Mouse (Mus musculus): Measurements from ENCODE around the gene Tmod2.
"Not testable (repeated sequence)": the region's sequence is repeated elsewhere in the genome, so short reads cannot be mapped to it uniquely, and the experiment has no call there.

Tmod2 gene

GRCm38 (mm10) chr9:75551342-75551741 lies 59.8 kb downstream of the Tmod2 start:
- DNase-seq (ENCODE audit: low read depth, low spot score): no peak

DNA sequence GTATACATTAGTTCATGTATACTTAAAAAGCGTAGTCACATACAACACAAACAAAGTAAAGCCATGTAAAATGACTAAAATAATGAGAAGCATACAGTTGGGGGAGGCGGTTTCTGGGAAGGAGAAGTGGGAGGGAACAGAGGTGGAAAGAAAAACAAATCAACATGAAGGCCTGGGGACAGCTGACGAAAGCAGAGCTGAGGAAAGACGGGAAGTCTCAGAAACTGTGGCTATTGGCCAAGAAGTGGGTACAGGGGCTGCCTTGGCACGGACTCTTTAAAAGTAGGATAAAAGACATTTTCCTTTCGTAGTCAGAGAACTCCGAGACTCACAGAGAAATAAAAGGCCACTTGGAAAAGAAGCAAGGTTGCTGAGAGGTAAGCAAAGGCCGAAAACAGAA lies 62.1 kb downstream of the Tmod2 start:
- DNase-seq (ENCODE audit: low read depth, low spot score): no peak

DNA sequence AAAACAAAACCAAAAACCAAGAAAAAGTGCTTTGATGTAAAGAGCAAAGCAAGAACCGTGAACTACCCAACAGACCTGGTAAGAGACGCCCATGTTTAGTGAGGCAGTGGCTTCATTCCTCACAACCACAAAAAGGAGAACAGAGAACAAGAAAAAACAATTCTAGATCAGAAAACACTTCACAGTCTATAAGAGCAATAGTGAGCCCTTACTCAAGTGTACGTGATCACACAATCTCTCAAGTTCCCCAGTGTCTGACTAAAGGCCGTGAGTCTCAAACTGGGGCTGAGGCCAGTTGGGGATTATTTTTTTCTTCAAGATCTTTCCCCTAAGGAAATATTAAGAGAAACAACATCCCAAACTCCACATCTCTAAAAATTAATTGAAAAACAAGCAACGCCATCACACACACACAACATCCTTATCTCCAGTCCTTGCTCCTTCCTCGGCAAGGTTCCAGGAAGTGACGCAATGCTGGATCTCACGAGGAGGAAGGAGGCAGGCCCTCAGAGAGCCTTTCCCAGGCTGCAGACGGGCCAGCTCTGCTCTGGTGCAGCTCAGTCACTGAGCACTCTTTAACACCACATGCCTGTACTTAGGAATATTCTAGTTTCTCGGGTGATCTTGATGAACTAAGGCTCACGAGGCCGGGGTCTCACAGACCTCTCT lies 64.1 kb downstream of the Tmod2 start:
- peak; percentile 71 for DNase-seq (ENCODE audit: low read depth, low spot score)

GRCm38 (mm10) chr9:75545514-75545913 lies 65.6 kb downstream of the Tmod2 start:
- no peak for DNase-seq (ENCODE audit: low read depth, low spot score)

GRCm38 (mm10) chr9:75541497-75541896 lies 69.6 kb downstream of the Tmod2 start:
- DNase-seq (ENCODE audit: low read depth, low spot score): peak; percentile 57

- DNase-seq (ENCODE audit: low read depth, low spot score): no peak
These were observed 74.7 kb downstream of the Tmod2 start for GRCm38 (mm10) chr9:75536422-75536821.

DNA sequence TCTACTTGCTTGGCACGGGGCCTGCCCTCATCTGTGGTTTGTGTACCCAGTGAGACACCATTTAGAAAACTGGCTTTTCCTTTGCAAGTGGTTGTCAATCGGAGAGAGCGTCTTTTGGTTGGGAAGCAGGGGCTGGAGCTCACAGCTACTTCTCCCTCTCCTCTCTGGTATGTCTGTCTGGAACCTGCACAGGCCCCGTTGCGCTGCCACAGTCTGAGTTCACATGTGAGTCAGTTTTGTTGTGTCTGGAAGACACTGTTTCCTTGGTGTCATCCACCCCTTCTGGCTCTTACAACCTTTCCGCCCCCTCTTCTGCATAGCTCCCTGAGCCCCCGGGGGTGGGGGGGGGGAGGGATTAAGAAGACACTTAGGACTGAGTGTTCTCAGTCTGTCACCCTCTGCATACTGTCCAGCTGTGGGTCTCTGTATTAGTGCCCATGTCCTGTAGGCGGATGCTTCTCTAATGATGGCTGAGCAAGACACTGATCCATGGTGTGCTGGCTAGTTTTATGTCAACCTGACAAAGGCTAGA lies 76.6 kb downstream of the Tmod2 start:
- no peak for DNase-seq (ENCODE audit: low read depth, low spot score)

- not testable (repeated sequence) for DNase-seq (ENCODE audit: low read depth, low spot score)
These were observed 78.1 kb downstream of the Tmod2 start for GRCm38 (mm10) chr9:75532989-75533388.

GRCm38 (mm10) chr9:75532461-75532860 lies 78.7 kb downstream of the Tmod2 start:
- no peak for DNase-seq (ENCODE audit: low read depth, low spot score)

DNA sequence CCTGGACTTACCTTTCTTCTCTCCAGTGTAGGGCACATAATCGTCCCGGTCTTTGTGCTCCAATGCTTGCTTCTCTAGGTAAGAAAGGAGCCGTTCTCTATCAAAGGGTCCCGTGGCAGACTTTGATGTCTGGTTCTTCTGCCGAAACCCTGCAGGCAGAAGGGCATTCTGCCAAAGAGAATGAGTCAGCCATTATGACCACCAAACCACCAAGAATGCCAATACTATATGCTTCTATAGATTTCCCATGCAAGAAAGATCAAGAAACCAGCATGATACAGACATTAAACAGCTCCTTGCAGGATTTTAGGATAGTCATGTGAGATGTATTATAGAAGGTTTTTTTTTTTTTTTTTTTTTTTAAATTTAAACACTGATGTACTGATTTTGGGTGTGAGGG lies 81.8 kb downstream of the Tmod2 start:
- DNase-seq (ENCODE audit: low read depth, low spot score): no peak

DNA sequence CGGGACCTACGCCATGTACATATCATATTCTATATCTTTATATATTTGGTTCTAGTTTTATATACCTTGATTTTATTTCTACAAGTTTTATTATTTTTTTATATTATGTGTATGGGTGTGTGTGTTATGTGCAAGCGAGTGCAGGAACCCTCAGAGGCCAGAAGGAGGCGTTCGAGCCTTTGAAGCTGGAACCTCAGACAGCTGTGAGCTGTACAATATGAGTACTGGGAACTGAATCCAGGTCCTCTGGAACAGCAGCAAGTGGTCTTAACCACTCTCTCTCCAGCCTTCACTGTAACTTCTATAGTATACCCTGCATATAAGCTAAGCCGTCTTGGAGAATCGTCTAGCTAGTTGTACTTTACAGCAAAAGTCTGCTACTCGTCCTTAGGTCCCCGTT lies 83.0 kb downstream of the Tmod2 start:
- DNase-seq (ENCODE audit: low read depth, low spot score): peak; percentile 76

- peak; percentile 26 for DNase-seq (ENCODE audit: low read depth, low spot score)
These were observed 83.6 kb downstream of the Tmod2 start for GRCm38 (mm10) chr9:75527368-75528059.

DNA sequence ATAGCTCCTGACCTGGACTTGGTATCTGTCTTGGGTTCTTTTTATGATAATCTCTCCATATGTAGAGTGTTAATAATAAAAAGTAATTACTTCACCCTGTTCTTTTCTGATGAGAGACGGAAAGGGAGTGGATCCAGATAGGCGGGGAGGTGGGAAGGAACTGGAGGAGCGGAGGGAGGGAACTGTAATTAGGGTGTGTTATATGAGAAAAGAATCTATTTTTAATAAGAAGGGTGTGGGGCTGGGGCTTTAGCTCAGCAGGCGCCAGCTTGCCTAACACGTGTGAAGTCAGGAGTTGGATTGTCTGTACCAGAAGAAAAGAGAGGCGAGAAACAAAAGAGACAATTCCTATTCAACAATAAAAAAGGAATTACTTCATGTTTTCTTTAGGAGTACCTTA lies 87.5 kb downstream of the Tmod2 start:
- no peak for DNase-seq (ENCODE audit: low read depth, low spot score)

- no peak for DNase-seq (ENCODE audit: low read depth, low spot score)
These were observed 88.9 kb downstream of the Tmod2 start for GRCm38 (mm10) chr9:75522217-75522616.

GRCm38 (mm10) chr9:75521788-75522187 lies 89.3 kb downstream of the Tmod2 start:
- no peak for DNase-seq (ENCODE audit: low read depth, low spot score)

GRCm38 (mm10) chr9:75520940-75521339 lies 90.2 kb downstream of the Tmod2 start:
- no peak for DNase-seq (ENCODE audit: low read depth, low spot score)

DNA sequence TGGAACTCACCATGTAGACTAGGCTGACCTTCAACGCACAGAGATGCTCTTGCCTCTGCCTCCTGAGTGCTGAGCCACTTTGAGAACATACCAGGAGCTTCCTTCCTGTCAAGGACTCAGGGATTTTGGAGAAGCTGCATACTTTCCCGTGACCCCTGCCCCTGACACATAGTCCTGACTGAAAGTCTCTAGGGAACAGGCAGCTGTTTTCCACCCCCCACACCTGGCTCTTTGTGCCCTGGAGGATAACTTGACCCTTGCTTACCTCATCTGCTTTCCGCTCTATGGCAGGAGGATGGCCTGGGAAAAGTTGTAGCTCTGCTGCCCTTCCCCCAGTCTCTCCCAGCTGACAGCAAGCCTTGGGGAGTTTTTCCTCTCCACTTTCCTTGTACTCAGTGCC lies 93.4 kb downstream of the Tmod2 start:
- DNase-seq (ENCODE audit: low read depth, low spot score): no peak
